Mouse (Mus musculus) neural tube, embryonic 13.5 days (tissue): ENCODE data around the gene Zfp30. TPM values are rescaled to one million over a fixed set of nuclear protein-coding genes. Genes with fewer than 3 reads are reported as not detected.

ENCODE experiments used
- ATAC-seq: fragments of 200-750 bp; cut with Nextera tagmentation; 2 replicates; pipeline ENCODE4 v1.8.0; 2017; ENCODE audit warnings: low read depth, mild to moderate bottlenecking, moderate TSS enrichment, moderate library complexity
- H3K27ac ChIP-seq: fragments of 300-500 bp; sonication (generic); replicated peaks from 2 replicates; pipeline ENCODE4 v1.5.1; 2015; ENCODE audit warnings: moderate library complexity, mild to moderate bottlenecking, inconsistent platforms
- H3K27me3 ChIP-seq: fragments of 300-500 bp; sonication (generic); 2 replicates; pipeline ENCODE4 v1.6.1; 2015; ENCODE audit warnings: mild to moderate bottlenecking, inconsistent platforms
- H3K36me3 ChIP-seq: fragments of 300-500 bp; sonication (generic); 2 replicates; pipeline ENCODE4 v1.6.1; 2015; ENCODE audit warnings: mild to moderate bottlenecking, inconsistent platforms
- H3K4me1 ChIP-seq: fragments of 300-500 bp; sonication (generic); replicated peaks from 2 replicates; pipeline ENCODE4 v1.6.1; 2015; ENCODE audit warnings: inconsistent platforms
- H3K4me2 ChIP-seq: fragments of 300-500 bp; sonication (generic); 2 replicates; pipeline ENCODE4 v1.6.1; 2015; ENCODE audit warnings: inconsistent platforms, mild to moderate bottlenecking, moderate library complexity
- H3K4me3 ChIP-seq: fragments of 300-500 bp; sonication (generic); 2 replicates; pipeline ENCODE4 v1.5.1; 2015; ENCODE audit warnings: mild to moderate bottlenecking, inconsistent platforms
- H3K9ac ChIP-seq: fragments of 300-500 bp; sonication (generic); 2 replicates; pipeline ENCODE4 v1.6.1; 2015; ENCODE audit warnings: moderate library complexity, mild to moderate bottlenecking, inconsistent platforms
- H3K9me3 ChIP-seq: fragments of 300-500 bp; sonication (generic); 2 replicates; pipeline ENCODE4 v1.6.1; 2016; ENCODE audit warnings: inconsistent platforms
- WGBS: fragments of 180-500 bp; shearing (Covaris S2); methylation state at CpG from one replicate; pipeline ENCODE4 v1.1.7; 2015; 5-methylcytosine and 5-hydroxymethylcytosine counted together
- polyA plus RNA-seq: library from polyadenylated mRNA; unstranded; fragments of >200 nt; fragmentation: Nextera tagmentation; extraction: Ambion mirVana; gene quantifications from 2 replicates; pipeline ENCODE4 v1.2.1, GENCODE M21; 2015

The Zfp30 gene
- polyA plus RNA-seq, 1 experiment from 2014 or later = 11.9 TPM

- no peaks in the 10 kb centered on the region for H3K9me3 ChIP-seq
These were observed 2.1 kb downstream of the Zfp30 start for GRCm38 (mm10) chr7:29785888-29786287.

GRCm38 (mm10) chr7:29792906-29793305 is 9.1 kb downstream of the Zfp30 start:
- no peaks in the 10 kb centered on the region for H3K4me1 ChIP-seq
- H3K9ac ChIP-seq = no peak overlapping the region
- WGBS = 29% methylated on average over 27 of the region's 27 CpGs
- H3K4me2 ChIP-seq = no peak overlapping the region
- no peak overlapping the region for H3K27ac ChIP-seq
- peaks cover 20% of the 10 kb centered on the region for H3K27me3 ChIP-seq
- H3K9me3 ChIP-seq = peaks cover 10% of the 10 kb centered on the region
- H3K4me3 ChIP-seq = no peak overlapping the region
- peaks cover 74% of the 10 kb centered on the region for H3K36me3 ChIP-seq
- ATAC-seq = no peak

More at GRCm38 (mm10) chr7:29785888-29786287, 2.1 kb downstream of the Zfp30 start:
- no peak for ATAC-seq
- no peaks in the 10 kb centered on the region for H3K27me3 ChIP-seq
- H3K9ac ChIP-seq = peak overlapping the region; percentile 96
- H3K4me3 ChIP-seq = peak overlapping the region; percentile 95
- H3K4me2 ChIP-seq = peak overlapping the region; percentile 65
- H3K36me3 ChIP-seq = peaks cover 44% of the 10 kb centered on the region
- H3K27ac ChIP-seq = no peak overlapping the region
- WGBS = 82% methylated on average over 5 of the region's 5 CpGs
- H3K4me1 ChIP-seq = peaks cover 30% of the 10 kb centered on the region

GRCm38 (mm10) chr7:29807046-29807445 is 23.2 kb downstream of the Zfp30 start:
- H3K27me3 ChIP-seq = no peaks in the 10 kb centered on the region
- H3K4me3 ChIP-seq = no peak overlapping the region
- WGBS = 81% methylated on average over 5 of the region's 5 CpGs
- H3K9ac ChIP-seq = no peak overlapping the region
- no peaks in the 10 kb centered on the region for H3K4me1 ChIP-seq
- no peak for ATAC-seq
- H3K36me3 ChIP-seq = peaks cover 7% of the 10 kb centered on the region; the same call in 1 of the 2 replicates
- H3K4me2 ChIP-seq = no peak overlapping the region
- no peak overlapping the region for H3K27ac ChIP-seq
- peaks cover 9% of the 10 kb centered on the region; the same call in 1 of the 2 replicates for H3K9me3 ChIP-seq

GRCm38 (mm10) chr7:29812244-29812643 is 28.4 kb downstream of the Zfp30 start:
- Histone ChIP-seq H3K4me3 (no peak overlapping the region), H3K4me2 (no peak overlapping the region)
- WGBS = 80% methylated on average over 1 of the region's 1 CpGs

GRCm38 (mm10) chr7:29814381-29814780 is 30.6 kb downstream of the Zfp30 start:
- Histone ChIP-seq H3K9ac (no peak overlapping the region), H3K9me3 (peaks cover 6% of the 10 kb centered on the region; the same call in 1 of the 2 replicates), H3K36me3 (peaks cover 7% of the 10 kb centered on the region; the same call in 1 of the 2 replicates), H3K27me3 (no peaks in the 10 kb centered on the region), H3K4me1 (peaks cover 40% of the 10 kb centered on the region), H3K4me2 (peak overlapping the region; percentile 82), H3K27ac (no peak overlapping the region), H3K4me3 (peak overlapping the region; percentile 68)
- WGBS = 94% methylated on average over 2 of the region's 2 CpGs
- no peak for ATAC-seq

More at GRCm38 (mm10) chr7:29812244-29812643, 28.4 kb downstream of the Zfp30 start:
- Histone ChIP-seq H3K36me3 (peaks cover 7% of the 10 kb centered on the region; the same call in 1 of the 2 replicates), H3K27ac (no peak overlapping the region), H3K9me3 (peaks cover 9% of the 10 kb centered on the region; the same call in 1 of the 2 replicates), H3K4me1 (peaks cover 23% of the 10 kb centered on the region), H3K9ac (no peak overlapping the region), H3K27me3 (no peaks in the 10 kb centered on the region)
- no peak for ATAC-seq

DNA sequence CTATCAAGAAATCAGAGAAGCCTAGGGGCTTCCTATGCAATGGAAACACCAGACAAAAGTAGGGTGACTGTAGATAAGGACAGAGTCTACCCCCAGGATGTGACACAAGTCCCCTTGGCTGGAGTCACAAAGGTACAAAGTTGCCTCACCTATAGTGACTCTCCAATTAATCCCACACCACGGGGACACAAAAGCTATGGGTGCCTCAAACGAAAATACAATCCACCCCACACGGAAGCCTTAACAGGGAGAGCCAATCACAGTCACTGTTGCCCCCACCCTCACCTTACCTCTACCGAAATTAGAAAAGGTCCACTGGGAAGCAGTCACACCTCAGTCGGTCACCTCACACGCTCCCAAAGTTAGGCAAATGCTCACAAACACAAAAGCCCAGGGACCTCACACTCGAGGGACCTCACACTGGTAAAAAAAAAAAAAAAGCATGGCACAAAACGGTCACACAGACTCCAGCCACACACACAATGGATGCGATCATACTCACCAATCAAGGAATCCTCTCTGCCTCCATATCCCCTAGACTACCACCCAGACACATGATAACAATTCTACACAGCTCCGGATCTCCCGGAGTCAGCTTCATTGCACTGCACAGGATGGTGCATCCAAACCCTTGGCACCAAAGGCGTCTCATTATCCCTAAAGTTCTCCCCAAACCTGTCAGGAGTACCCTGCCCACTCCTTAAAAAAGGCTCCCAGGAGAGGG is 31.4 kb downstream of the Zfp30 start:
- WGBS = 3% methylated on average over 12 of the region's 12 CpGs

DNA sequence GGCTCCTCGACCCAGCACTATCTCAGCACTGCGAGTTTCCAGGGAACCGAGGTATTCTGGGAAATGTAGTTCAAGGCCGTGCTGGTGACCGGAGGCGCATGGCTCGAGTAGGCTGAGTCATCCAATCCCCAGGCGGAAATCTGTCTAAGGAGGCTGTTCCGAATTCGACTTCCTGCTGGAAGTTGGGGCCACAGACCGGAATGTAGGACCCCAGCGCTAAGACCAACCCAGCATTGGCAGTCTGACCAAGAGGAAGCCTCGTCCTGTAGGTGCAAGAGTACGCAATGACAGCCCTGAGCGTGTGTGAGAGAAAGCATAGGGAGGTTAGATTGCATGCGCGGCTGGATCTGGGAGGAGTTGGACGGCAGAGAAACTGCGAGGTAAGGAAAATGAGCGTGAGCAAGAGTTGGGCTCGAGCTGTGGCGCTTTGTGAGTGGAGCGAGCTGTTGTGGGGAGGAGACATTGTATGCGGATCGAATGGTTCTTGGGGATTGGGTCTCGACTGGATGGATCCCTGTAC is 32.2 kb downstream of the Zfp30 start, which contains the start of gene Zfp790:
TSS of gene Zfp790 (plus strand) at position 205 of the 520 bp plus-strand sequence.
- Histone ChIP-seq H3K4me1 (peaks cover 44% of the 10 kb centered on the region), H3K9me3 (no peaks in the 10 kb centered on the region), H3K4me2 (peak within 1 kb of the TSS; percentile 82), H3K4me3 (peak within 1 kb of the TSS; percentile 68), H3K27ac (peak within 1 kb of the TSS; percentile 88), H3K27me3 (no peaks in the 10 kb centered on the region), H3K9ac (peak within 1 kb of the TSS; percentile 82), H3K36me3 (peaks cover 10% of the 10 kb centered on the region; the same call in 1 of the 2 replicates)
- ATAC-seq = peak; percentile 94
- under 1% methylated on average over 26 of the region's 26 CpGs for WGBS

More for the DNA sequence above, 31.4 kb downstream of the Zfp30 start:
- no peaks in the 10 kb centered on the region for H3K27me3 ChIP-seq
- H3K4me1 ChIP-seq = peaks cover 44% of the 10 kb centered on the region
- peaks cover 7% of the 10 kb centered on the region; the same call in 1 of the 2 replicates for H3K36me3 ChIP-seq
- peak overlapping the region; percentile 68 for H3K4me3 ChIP-seq
- peak overlapping the region; percentile 82 for H3K4me2 ChIP-seq
- peak; percentile 65 for ATAC-seq
- peak overlapping the region; percentile 82 for H3K9ac ChIP-seq
- peak overlapping the region; percentile 88 for H3K27ac ChIP-seq
- H3K9me3 ChIP-seq = peaks cover 4% of the 10 kb centered on the region; the same call in 1 of the 2 replicates

GRCm38 (mm10) chr7:29818619-29819254 is 34.9 kb downstream of the Zfp30 start:
- H3K9ac ChIP-seq = peak overlapping the region; percentile 73
- ATAC-seq = peak; percentile 75
- H3K4me2 ChIP-seq = peak overlapping the region; percentile 82
- H3K9me3 ChIP-seq = no peaks in the 10 kb centered on the region
- H3K27me3 ChIP-seq = no peaks in the 10 kb centered on the region
- H3K27ac ChIP-seq = peak overlapping the region; percentile 70
- peaks cover 44% of the 10 kb centered on the region for H3K4me1 ChIP-seq
- 2% methylated on average over 12 of the region's 12 CpGs for WGBS
- peaks cover 30% of the 10 kb centered on the region for H3K36me3 ChIP-seq
- peak overlapping the region; percentile 60 for H3K4me3 ChIP-seq

DNA sequence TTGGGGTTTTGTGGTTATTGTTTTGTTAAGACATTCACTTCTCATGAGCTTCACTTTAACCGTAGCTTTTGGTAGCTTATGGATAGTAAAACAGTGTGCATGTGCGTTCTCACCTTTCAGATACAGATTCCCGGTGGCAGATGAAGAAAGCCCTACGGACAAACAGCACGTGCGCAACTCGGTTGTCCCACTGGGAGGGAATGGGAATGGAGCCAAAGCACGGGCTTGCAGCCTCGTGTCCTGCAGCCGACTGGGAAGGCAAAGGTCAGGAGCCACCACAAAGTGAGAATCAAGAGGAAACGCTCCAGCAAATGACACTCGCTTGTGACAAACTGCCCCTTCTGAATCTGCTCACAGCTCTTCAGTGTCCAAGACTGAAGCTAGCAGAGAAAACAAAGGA is 44.2 kb downstream of the Zfp30 start:
- Histone ChIP-seq H3K4me1 (no peaks in the 10 kb centered on the region), H3K27ac (no peak overlapping the region), H3K4me2 (no peak overlapping the region), H3K9ac (no peak overlapping the region), H3K36me3 (peaks cover 92% of the 10 kb centered on the region), H3K4me3 (no peak overlapping the region), H3K9me3 (no peaks in the 10 kb centered on the region), H3K27me3 (no peaks in the 10 kb centered on the region)
- no peak for ATAC-seq
- WGBS = 96% methylated on average over 12 of the region's 12 CpGs

DNA sequence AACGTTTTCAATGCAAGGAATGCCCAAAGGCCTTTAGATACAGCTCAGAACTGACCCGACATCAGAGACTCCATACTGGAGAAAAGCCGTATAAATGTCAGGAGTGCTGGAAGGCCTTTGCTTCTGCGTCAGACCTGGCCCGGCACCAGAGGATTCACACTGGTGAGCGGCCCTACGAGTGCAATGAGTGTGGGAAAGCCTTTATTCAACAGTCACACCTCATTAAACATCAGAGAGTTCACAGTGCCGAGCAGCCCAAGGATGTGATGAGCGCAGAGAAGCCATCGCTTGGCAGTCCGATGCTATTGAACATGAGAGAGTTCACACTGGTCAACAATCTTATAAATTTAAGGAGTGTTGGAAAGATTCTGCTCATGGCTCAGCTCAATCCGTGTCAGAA is 46.0 kb downstream of the Zfp30 start:
- Histone ChIP-seq H3K27ac (no peak overlapping the region), H3K27me3 (no peaks in the 10 kb centered on the region), H3K9me3 (no peaks in the 10 kb centered on the region), H3K4me1 (no peaks in the 10 kb centered on the region), H3K4me3 (no peak overlapping the region), H3K36me3 (peaks cover 93% of the 10 kb centered on the region), H3K9ac (no peak overlapping the region), H3K4me2 (no peak overlapping the region)
- 70% methylated on average over 12 of the region's 12 CpGs for WGBS
- no peak for ATAC-seq

DNA sequence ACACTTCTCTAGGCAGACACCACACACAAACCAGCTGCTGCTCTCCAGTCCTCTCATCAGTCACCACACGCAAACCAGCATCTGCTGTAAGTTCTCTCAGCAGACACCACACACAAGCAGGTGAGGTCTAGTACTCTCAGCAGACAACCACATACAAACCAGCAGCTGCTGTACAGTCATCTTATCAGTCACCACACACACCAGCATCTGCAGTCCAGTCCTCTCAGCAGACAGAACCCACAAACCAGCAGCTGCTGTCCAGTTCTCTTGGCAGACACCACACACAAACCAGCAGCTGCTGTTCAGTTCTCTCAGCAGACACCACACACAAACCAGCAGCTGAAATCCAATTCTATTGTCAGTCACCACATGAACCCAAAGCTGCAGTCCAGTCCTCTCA is 53.0 kb downstream of the Zfp30 start:
- H3K9me3 ChIP-seq = no peaks in the 10 kb centered on the region
- no peak overlapping the region for H3K9ac ChIP-seq
- no peak overlapping the region for H3K4me3 ChIP-seq
- H3K27ac ChIP-seq = no peak overlapping the region
- ATAC-seq = no peak
- H3K36me3 ChIP-seq = peaks cover 48% of the 10 kb centered on the region
- WGBS = 100% methylated on average over 1 of the region's 1 CpGs
- H3K4me2 ChIP-seq = no peak overlapping the region
- H3K4me1 ChIP-seq = no peaks in the 10 kb centered on the region
- no peaks in the 10 kb centered on the region for H3K27me3 ChIP-seq

GRCm38 (mm10) chr7:29839256-29839655 is 55.5 kb downstream of the Zfp30 start:
- no peak for ATAC-seq
- no peaks in the 10 kb centered on the region for H3K4me1 ChIP-seq
- H3K27me3 ChIP-seq = no peaks in the 10 kb centered on the region
- peaks cover 43% of the 10 kb centered on the region for H3K36me3 ChIP-seq
- no peak overlapping the region for H3K4me3 ChIP-seq
- no peak overlapping the region for H3K4me2 ChIP-seq
- H3K27ac ChIP-seq = no peak overlapping the region
- H3K9me3 ChIP-seq = no peaks in the 10 kb centered on the region
- H3K9ac ChIP-seq = no peak overlapping the region
- WGBS = 89% methylated on average over 3 of the region's 3 CpGs
